Mouse (Mus musculus): ENCODE measurements around the gene Cdyl2. TPM values are rescaled to one million over a fixed set of nuclear protein-coding genes. Genes with fewer than 3 reads are reported as not detected.

The Cdyl2 gene
- total and polyA plus RNA-seq, 3 experiments: not detected

- Histone ChIP-seq H3K4me3 (ENCODE audit: control insufficient read depth in 1 of 2, insufficient read depth in 1 of 2, low read depth in 2 of 2, low read length in 2 of 2) (no peak overlapping the region), H3K27me3 (ENCODE audit: control insufficient read depth in 1 of 2, insufficient read depth in 2 of 2, low read length in 2 of 2) (no peaks in the 10 kb centered on the region), H3K27ac (ENCODE audit: control insufficient read depth, low read depth, low read length) (no peak overlapping the region), H3K79me2 (ENCODE audit: control insufficient read depth, insufficient read depth, low read length, poor library complexity) (no peaks in the 10 kb centered on the region), H3K36me3 (ENCODE audit: control insufficient read depth in 1 of 2, insufficient read depth in 2 of 2, low read length in 2 of 2) (no peaks in the 10 kb centered on the region), H3K4me1 (ENCODE audit: control insufficient read depth in 1 of 2, insufficient read depth in 2 of 2, low read length in 2 of 2) (no peaks in the 10 kb centered on the region), H3K9ac (ENCODE audit: control insufficient read depth, low read depth, low read length, poor library complexity, severe bottlenecking) (no peak overlapping the region), H3K9me3 (replicated peaks; ENCODE audit: insufficient read depth, low read length) (no peaks in the 10 kb centered on the region)
- TF ChIP-seq MYC (IDR thresholded peaks at IDR 0.05; ENCODE audit: low read depth, low read length) (no peak), ZNF384 (IDR thresholded peaks at IDR 0.05; ENCODE audit: low read depth, low read length) (no peak)
- no peak for DNase-seq (ENCODE audit: low read depth, low spot score)
Measured at GRCm38 (mm10) chr8:116673052-116673451, 59.7 kb downstream of the Cdyl2 start.

GRCm38 (mm10) chr8:116671543-116671942 lies 61.2 kb downstream of the Cdyl2 start:
- no peak for DNase-seq (ENCODE audit: low read depth, low spot score)
- Histone ChIP-seq H3K9me3 (replicated peaks; ENCODE audit: insufficient read depth, low read length) (no peaks in the 10 kb centered on the region), H3K4me1 (ENCODE audit: control insufficient read depth in 1 of 2, insufficient read depth in 2 of 2, low read length in 2 of 2) (no peaks in the 10 kb centered on the region)

DNA sequence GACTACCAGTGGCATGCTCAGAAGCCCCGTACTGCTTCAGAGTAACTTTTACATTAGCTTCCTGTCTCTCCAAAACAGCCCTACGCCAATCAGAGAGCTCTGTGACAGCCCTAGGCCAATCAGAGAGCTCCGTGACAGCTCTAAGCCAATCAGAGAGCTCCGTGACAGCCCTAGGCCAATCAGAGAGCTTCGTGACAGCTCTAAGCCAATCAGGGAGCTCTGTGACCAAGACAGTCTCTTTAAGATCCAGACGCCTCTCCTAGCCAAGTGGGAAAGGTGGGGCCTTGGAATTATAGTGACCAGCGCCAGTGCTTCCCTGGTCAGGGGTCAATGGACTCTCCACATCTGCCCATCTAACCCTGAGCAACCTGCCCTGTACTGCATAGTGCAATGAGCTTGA lies 62.2 kb downstream of the Cdyl2 start:
- Histone ChIP-seq H3K27ac (ENCODE audit: control insufficient read depth, low read depth, low read length) (no peak overlapping the region), H3K27me3 (ENCODE audit: control insufficient read depth in 1 of 2, insufficient read depth in 2 of 2, low read length in 2 of 2) (no peaks in the 10 kb centered on the region), H3K4me3 (ENCODE audit: control insufficient read depth in 1 of 2, insufficient read depth in 1 of 2, low read depth in 2 of 2, low read length in 2 of 2) (no peak overlapping the region), H3K9ac (ENCODE audit: control insufficient read depth, low read depth, low read length, poor library complexity, severe bottlenecking) (no peak overlapping the region), H3K9me3 (replicated peaks; ENCODE audit: insufficient read depth, low read length) (no peaks in the 10 kb centered on the region), H3K36me3 (ENCODE audit: control insufficient read depth in 1 of 2, insufficient read depth in 2 of 2, low read length in 2 of 2) (no peaks in the 10 kb centered on the region), H3K4me1 (ENCODE audit: control insufficient read depth in 1 of 2, insufficient read depth in 2 of 2, low read length in 2 of 2) (no peaks in the 10 kb centered on the region), H3K79me2 (ENCODE audit: control insufficient read depth, insufficient read depth, low read length, poor library complexity) (no peaks in the 10 kb centered on the region)
- no peak for DNase-seq (ENCODE audit: low read depth, low spot score)
- TF ChIP-seq E2F4 (IDR thresholded peaks at IDR 0.05; ENCODE audit: borderline replicate concordance, low read depth, low read length) (no peak), JUND (IDR thresholded peaks at IDR 0.05; ENCODE audit: low read depth, low read length) (no peak), NELFE (IDR thresholded peaks at IDR 0.05; ENCODE audit: low read depth, low read length) (no peak), ELF1 (IDR thresholded peaks at IDR 0.05; ENCODE audit: low read depth, low read length) (no peak), POLR2AphosphoS5 (IDR thresholded peaks at IDR 0.05; ENCODE audit: borderline replicate concordance, low read depth, low read length) (no peak), TAL1 (IDR thresholded peaks at IDR 0.05; ENCODE audit: low read length) (no peak), CHD1 (IDR thresholded peaks at IDR 0.05; ENCODE audit: low read depth, low read length) (no peak), ZC3H11A (IDR thresholded peaks at IDR 0.05; ENCODE audit: low read depth, low read length) (no peak), MAFK (IDR thresholded peaks at IDR 0.05; ENCODE audit: borderline replicate concordance, low read depth, low read length) (no peak)

More at GRCm38 (mm10) chr8:116671543-116671942, 61.2 kb downstream of the Cdyl2 start:
- no peaks in the 10 kb centered on the region for H3K27me3 ChIP-seq (ENCODE audit: control insufficient read depth in 1 of 2, insufficient read depth in 2 of 2, low read length in 2 of 2)
- no peak overlapping the region for H3K4me3 ChIP-seq (ENCODE audit: control insufficient read depth in 1 of 2, insufficient read depth in 1 of 2, low read depth in 2 of 2, low read length in 2 of 2)
- no peak overlapping the region for H3K9ac ChIP-seq (ENCODE audit: control insufficient read depth, low read depth, low read length, poor library complexity, severe bottlenecking)
- H3K36me3 ChIP-seq (ENCODE audit: control insufficient read depth in 1 of 2, insufficient read depth in 2 of 2, low read length in 2 of 2): no peaks in the 10 kb centered on the region
- TF ChIP-seq NRF1 (IDR thresholded peaks at IDR 0.05; ENCODE audit: insufficient read depth, low read depth, low read length, poor library complexity, severe bottlenecking) (no peak), EP300 (IDR thresholded peaks at IDR 0.05; ENCODE audit: low read depth in 1 of 2, low read length in 2 of 2) (no peak), POLR2AphosphoS2 (IDR thresholded peaks at IDR 0.05; ENCODE audit: low read length) (no peak), MYB (IDR thresholded peaks at IDR 0.05; ENCODE audit: low read depth, low read length) (no peak)
- no peak overlapping the region for H3K27ac ChIP-seq (ENCODE audit: control insufficient read depth, low read depth, low read length)
- no peaks in the 10 kb centered on the region for H3K79me2 ChIP-seq (ENCODE audit: control insufficient read depth, insufficient read depth, low read length, poor library complexity)

Measured in MEL (cell line).